Mouse (Mus musculus) bone marrow, adult 2 months (tissue): ENCODE results near the gene Hpse2.

Source experiments
- CTCF ChIP-seq: fragments of 200-500 bp; IDR thresholded peaks from 2 replicates; pipeline ENCODE4 v1.5.1; 2011; ENCODE audit warnings: low read length, control low read depth; ENCODE audit not compliant: control insufficient read depth, insufficient read depth
- POLR2A ChIP-seq: fragments of 200-500 bp; IDR thresholded peaks from 2 replicates; pipeline ENCODE4 v1.6.1; 2011; ENCODE audit warnings: low read depth, mild to moderate bottlenecking, control low read depth, low read length, borderline replicate concordance; ENCODE audit not compliant: control insufficient read depth

- no peak for TF ChIP-seq CTCF
- TF ChIP-seq POLR2A: no peak
Measured at GRCm38 (mm10) chr19:43064155-43064554, 324.0 kb downstream of the Hpse2 start.
